Mouse (Mus musculus) midbrain, embryonic 11.5 days (tissue): ENCODE data around the gene Rgl1. TPM values are rescaled to one million over a fixed set of nuclear protein-coding genes. Genes with fewer than 3 reads are reported as not detected.

Source experiments
- ATAC-seq: fragments of 200-750 bp; cut with Nextera tagmentation; 2 replicates; pipeline ENCODE4 v1.8.0; 2017; ENCODE audit warnings: moderate TSS enrichment, moderate library complexity; ENCODE audit not compliant: low FRiP score
- DNase-seq: peaks from one replicate; pipeline ENCODE4 v3.0.0; 2015; ENCODE audit warnings: low spot score; ENCODE audit errors: missing footprints
- H3K27ac ChIP-seq: fragments of 300-500 bp; sonication (generic); 2 replicates; pipeline ENCODE4 v1.5.1; 2014; ENCODE audit warnings: low read depth, low read length
- H3K27me3 ChIP-seq: fragments of 300-500 bp; sonication (generic); 2 replicates; pipeline ENCODE4 v1.6.1; 2014; ENCODE audit warnings: mild to moderate bottlenecking, low read length, moderate library complexity, mixed read lengths; ENCODE audit not compliant: control insufficient read depth, insufficient read depth
- H3K36me3 ChIP-seq: fragments of 300-500 bp; sonication (generic); 2 replicates; pipeline ENCODE4 v1.6.1; 2014; ENCODE audit warnings: mild to moderate bottlenecking, low read length, moderate library complexity, mixed read lengths; ENCODE audit not compliant: control insufficient read depth, insufficient read depth
- H3K4me1 ChIP-seq: fragments of 300-500 bp; sonication (generic); 2 replicates; pipeline ENCODE4 v1.6.1; 2014; ENCODE audit warnings: low read length; ENCODE audit not compliant: control insufficient read depth, insufficient read depth
- H3K4me2 ChIP-seq: fragments of 300-500 bp; sonication (generic); 2 replicates; pipeline ENCODE4 v1.6.1; 2014; ENCODE audit warnings: mild to moderate bottlenecking, moderate library complexity
- H3K4me3 ChIP-seq: fragments of 300-500 bp; sonication (generic); 2 replicates; pipeline ENCODE4 v1.5.1; 2014; ENCODE audit warnings: low read depth, low read length
- H3K9ac ChIP-seq: fragments of 300-500 bp; sonication (generic); 2 replicates; pipeline ENCODE4 v1.6.1; 2014; ENCODE audit warnings: low read length
- H3K9me3 ChIP-seq: fragments of 300-500 bp; sonication (generic); 2 replicates; pipeline ENCODE4 v1.6.1; 2016; ENCODE audit warnings: low read length; ENCODE audit not compliant: control insufficient read depth
- WGBS: fragments of 180-500 bp; shearing (Covaris S2); extraction: QIAGEN DNeasy Blood & Tissue Kit; methylation state at CpG from one replicate; pipeline ENCODE4 v1.1.7; 2014; 5-methylcytosine and 5-hydroxymethylcytosine counted together
- polyA plus RNA-seq: library from polyadenylated mRNA; unstranded; fragments of >200 nt; fragmentation: Nextera tagmentation; extraction: Ambion mirVana; gene quantifications from 2 replicates; pipeline ENCODE4 v1.2.1, GENCODE M21; 2014

Rgl1 gene
- polyA plus RNA-seq, 1 experiment from 2014 or later: 23.2 TPM

DNA sequence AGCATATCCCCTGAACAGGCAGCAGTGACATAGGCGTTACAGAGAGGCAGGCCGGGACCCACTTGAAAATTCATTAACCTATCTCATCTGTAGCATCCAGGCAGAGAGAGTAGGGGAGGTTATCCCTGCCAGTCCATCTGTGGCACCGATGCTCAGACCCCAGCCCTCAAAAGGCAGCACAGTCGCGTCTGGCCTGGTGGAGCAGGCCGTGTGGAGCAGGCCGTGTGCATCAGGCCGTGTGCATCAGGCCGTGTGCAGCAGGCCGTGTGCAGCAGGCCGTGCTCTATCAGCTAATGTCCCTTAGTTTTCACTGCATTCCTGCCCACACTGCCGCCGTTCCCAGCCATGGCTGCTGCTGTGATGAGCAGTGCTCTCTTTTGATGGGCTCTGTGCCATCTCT, 229.0 kb downstream of the Rgl1 start:
- no peak overlapping the region for H3K4me3 ChIP-seq
- WGBS: 79% methylated on average over 13 of the region's 13 CpGs
- no peaks in the 10 kb centered on the region for H3K27me3 ChIP-seq
- no peak for DNase-seq
- no peak overlapping the region for H3K9ac ChIP-seq
- no peaks in the 10 kb centered on the region for H3K4me1 ChIP-seq
- ATAC-seq: no peak
- H3K36me3 ChIP-seq: 0 out of 2 replicates have a peak, but pooled peaks cover 2% of the 10 kb centered on the region
- H3K4me2 ChIP-seq: no peak overlapping the region
- no peak overlapping the region for H3K27ac ChIP-seq
- H3K9me3 ChIP-seq: no peaks in the 10 kb centered on the region

DNA sequence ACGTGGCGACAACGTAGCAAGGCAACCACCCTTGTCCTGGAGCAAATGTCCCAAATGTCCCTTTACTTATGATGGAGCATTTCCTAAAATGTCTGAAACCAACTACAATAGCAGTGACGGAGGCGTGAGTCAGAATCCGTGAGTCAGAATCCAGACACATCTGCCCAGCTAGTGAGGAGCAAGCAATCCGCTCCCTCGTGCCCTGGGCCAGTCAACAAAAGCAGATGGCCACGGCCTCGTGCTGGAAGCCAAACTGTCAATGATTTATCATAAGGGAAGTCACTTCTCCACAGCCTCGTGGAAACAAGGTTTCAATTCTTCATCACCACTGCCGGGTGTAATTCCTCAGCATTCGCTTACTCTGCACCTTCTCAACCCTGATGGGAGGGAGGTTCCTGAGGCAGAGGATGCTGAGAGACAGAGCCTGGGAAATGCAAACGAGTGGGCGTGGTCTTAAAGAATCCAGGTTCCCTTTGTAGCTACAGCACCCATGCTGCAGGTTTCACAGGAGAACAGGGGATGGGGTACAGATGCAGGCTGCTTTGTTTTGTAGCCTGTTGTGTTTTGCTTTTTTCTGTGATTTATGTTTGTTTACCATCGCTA, 229.6 kb downstream of the Rgl1 start:
- ATAC-seq (0 out of 2 replicates have a peak, but pooled peaks have one; percentile 44), DNase-seq (no peak)
- 61% methylated on average over 16 of the region's 16 CpGs for WGBS

DNA sequence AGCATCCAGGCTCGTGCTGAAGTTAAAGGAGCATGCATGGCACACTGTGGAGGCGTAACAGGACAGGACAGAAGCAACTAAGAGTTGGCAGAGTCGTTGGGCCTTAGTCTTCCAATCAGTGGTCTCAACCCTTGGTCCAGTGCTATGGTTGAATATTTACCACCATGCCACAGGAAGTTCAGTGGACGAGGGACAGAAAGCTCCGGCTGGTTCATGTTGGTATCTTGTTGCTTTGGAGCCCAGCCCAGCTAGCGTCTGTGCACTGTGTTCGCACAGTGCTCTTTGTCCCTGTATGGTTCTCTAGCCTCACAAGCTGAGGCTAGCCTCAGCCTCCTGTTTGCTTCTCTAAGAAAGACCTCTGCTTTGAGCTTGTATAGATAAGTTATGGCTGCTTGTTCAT, 231.6 kb downstream of the Rgl1 start:
- ATAC-seq (no peak), DNase-seq (no peak)
- H3K4me2 ChIP-seq: no peak overlapping the region
- no peaks in the 10 kb centered on the region for H3K27me3 ChIP-seq
- no peaks in the 10 kb centered on the region for H3K4me1 ChIP-seq
- H3K9me3 ChIP-seq: no peaks in the 10 kb centered on the region
- H3K9ac ChIP-seq: no peak overlapping the region
- H3K36me3 ChIP-seq: 0 out of 2 replicates have a peak, but pooled peaks cover 2% of the 10 kb centered on the region
- H3K27ac ChIP-seq: no peak overlapping the region
- no peak overlapping the region for H3K4me3 ChIP-seq
- WGBS: 90% methylated on average over 7 of the region's 7 CpGs

More for the DNA sequence above, 229.6 kb downstream of the Rgl1 start:
- Histone ChIP-seq H3K27ac (no peak overlapping the region), H3K4me3 (no peak overlapping the region), H3K4me1 (no peaks in the 10 kb centered on the region), H3K4me2 (no peak overlapping the region), H3K36me3 (0 out of 2 replicates have a peak, but pooled peaks cover 2% of the 10 kb centered on the region), H3K27me3 (no peaks in the 10 kb centered on the region), H3K9me3 (no peaks in the 10 kb centered on the region), H3K9ac (no peak overlapping the region)

DNA sequence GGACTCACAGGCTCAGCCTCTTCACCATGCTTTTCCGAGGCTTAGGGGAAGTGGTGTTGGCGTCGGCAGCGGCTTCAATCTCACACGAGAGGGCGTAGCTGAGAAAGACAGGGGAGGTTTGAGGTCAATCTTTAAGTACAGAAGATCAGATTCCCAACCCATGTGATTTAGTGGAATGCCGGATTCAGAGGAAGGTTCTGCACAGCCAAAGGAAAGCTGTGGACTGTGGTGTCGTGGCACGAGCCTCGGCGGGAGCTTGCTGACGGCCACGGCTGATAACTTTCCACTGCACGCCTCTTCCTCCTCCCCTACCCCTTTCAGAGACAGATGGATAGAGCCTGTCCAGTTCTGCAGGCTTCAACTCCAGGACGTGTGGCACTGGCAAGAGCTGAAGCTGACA, 234.7 kb downstream of the Rgl1 start:
- Histone ChIP-seq H3K9ac (no peak overlapping the region), H3K9me3 (no peaks in the 10 kb centered on the region), H3K4me2 (no peak overlapping the region), H3K27ac (no peak overlapping the region; the same call in 1 of the 2 replicates), H3K36me3 (peaks cover 2% of the 10 kb centered on the region; the same call in 1 of the 2 replicates), H3K4me1 (no peaks in the 10 kb centered on the region), H3K4me3 (no peak overlapping the region), H3K27me3 (no peaks in the 10 kb centered on the region)
- ATAC-seq: no peak
- WGBS: 64% methylated on average over 15 of the region's 15 CpGs
- no peak for DNase-seq

DNA sequence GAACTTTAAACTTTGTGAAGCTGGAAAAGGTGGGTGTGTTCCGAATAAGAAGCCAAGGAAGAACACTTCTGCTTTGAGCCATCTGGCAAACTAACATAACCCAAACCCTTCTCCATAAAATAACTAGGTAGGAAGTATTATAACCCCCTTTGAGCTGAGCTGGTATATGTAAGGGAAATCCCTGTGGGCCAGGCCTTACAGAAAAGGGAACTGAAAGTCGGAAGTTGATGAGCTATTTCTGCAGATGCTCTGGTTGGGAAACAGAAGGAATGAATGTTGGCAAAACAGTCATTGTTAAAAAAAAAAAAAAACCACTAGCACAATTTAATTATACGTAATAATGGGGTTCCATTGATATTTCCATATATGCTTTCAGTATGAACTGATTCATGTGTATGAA, 237.4 kb downstream of the Rgl1 start:
- Histone ChIP-seq H3K4me1 (no peaks in the 10 kb centered on the region), H3K9ac (no peak overlapping the region), H3K4me2 (no peak overlapping the region), H3K4me3 (no peak overlapping the region), H3K27me3 (no peaks in the 10 kb centered on the region), H3K36me3 (no peaks in the 10 kb centered on the region; the same call in 1 of the 2 replicates), H3K27ac (no peak overlapping the region), H3K9me3 (no peaks in the 10 kb centered on the region)
- ATAC-seq: no peak
- 89% methylated on average over 3 of the region's 3 CpGs for WGBS
- DNase-seq: no peak

DNA sequence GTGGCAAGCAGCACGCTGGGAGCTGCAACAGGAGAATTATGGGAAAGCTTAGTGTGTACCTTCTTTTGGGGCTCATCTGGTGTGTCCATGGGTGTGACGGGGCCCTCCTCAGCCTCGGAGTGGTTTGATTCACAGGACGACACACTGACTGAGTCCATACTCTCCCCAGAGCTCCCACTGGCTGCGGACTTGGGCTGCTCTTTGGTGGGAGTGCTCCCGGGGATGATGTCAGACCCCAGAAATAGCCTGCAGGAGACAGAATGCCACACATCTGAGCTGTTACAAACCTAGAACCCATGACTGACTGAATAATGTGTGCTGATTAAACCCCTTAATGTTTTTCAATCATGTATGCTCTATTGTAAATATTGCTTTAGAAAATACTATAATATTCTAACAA, 237.9 kb downstream of the Rgl1 start:
- Histone ChIP-seq H3K4me2 (no peak overlapping the region), H3K4me3 (no peak overlapping the region), H3K9me3 (no peaks in the 10 kb centered on the region), H3K36me3 (no peaks in the 10 kb centered on the region; the same call in 1 of the 2 replicates), H3K4me1 (no peaks in the 10 kb centered on the region), H3K27ac (no peak overlapping the region), H3K27me3 (no peaks in the 10 kb centered on the region), H3K9ac (no peak overlapping the region)
- DNase-seq (no peak), ATAC-seq (no peak)
- 89% methylated on average over 6 of the region's 6 CpGs for WGBS

DNA sequence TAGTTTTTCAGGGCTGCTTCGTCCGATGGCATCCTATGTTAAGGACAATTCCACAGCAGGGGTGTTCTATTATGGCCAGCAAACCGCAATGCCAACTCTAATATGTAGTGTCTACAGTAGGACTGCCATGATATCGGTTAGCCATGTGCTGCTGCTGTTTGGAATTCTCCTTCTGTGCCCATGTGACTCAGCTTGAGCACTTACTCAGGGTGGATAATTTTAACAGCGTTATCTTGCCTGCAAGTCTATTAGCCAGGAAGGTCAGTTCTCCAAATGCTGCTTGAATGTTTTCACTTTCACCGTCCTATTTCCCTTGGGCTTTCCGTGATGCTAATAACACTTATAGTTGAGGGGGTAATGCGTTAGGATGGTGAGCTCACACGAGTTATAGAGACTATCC, 240.0 kb downstream of the Rgl1 start:
- H3K4me3 ChIP-seq: no peak overlapping the region
- no peak overlapping the region for H3K27ac ChIP-seq
- H3K4me1 ChIP-seq: no peaks in the 10 kb centered on the region
- H3K9ac ChIP-seq: no peak overlapping the region
- no peaks in the 10 kb centered on the region for H3K27me3 ChIP-seq
- ATAC-seq (no peak), DNase-seq (no peak)
- H3K36me3 ChIP-seq: no peaks in the 10 kb centered on the region; the same call in 1 of the 2 replicates
- 85% methylated on average over 9 of the region's 9 CpGs for WGBS
- no peak overlapping the region for H3K4me2 ChIP-seq
- no peaks in the 10 kb centered on the region for H3K9me3 ChIP-seq

DNA sequence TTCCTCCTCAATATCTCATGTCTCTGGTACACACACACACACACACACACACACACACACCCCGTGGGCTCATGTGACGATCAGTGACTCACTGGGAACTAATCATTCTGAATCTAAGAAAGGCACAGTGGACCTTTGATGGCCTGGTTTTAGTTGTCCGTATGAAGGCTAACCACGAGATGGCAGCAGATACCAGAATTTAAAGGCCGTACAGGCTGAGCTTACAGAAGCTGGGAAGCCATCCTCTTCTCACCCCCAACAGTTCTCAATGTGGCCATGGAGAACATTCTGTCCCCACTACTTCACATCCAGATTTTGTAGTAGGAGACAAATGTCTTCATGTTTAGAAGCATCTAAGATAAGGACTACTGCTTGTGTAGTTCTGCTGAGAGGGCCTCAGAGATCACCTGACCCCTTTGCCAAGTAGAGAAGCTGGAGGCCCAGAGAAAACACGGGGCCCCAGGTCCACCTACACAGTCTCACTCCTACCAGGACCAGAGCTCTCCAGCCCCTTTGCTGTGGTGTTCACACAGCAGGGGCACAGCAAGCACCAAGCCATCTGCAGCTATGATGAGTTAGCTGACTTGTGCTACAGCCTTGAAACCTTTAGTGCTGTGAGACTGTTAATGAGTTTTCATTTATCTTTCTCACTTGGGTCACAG, 241.0 kb downstream of the Rgl1 start:
- DNase-seq (peak; percentile 95), ATAC-seq (peak; percentile 84)
- Histone ChIP-seq H3K27me3 (no peaks in the 10 kb centered on the region), H3K4me2 (no peak overlapping the region), H3K4me3 (no peak overlapping the region), H3K9me3 (no peaks in the 10 kb centered on the region), H3K4me1 (no peaks in the 10 kb centered on the region), H3K9ac (no peak overlapping the region), H3K27ac (no peak overlapping the region), H3K36me3 (no peaks in the 10 kb centered on the region; the same call in 1 of the 2 replicates)
- 24% methylated on average over 6 of the region's 6 CpGs for WGBS

DNA sequence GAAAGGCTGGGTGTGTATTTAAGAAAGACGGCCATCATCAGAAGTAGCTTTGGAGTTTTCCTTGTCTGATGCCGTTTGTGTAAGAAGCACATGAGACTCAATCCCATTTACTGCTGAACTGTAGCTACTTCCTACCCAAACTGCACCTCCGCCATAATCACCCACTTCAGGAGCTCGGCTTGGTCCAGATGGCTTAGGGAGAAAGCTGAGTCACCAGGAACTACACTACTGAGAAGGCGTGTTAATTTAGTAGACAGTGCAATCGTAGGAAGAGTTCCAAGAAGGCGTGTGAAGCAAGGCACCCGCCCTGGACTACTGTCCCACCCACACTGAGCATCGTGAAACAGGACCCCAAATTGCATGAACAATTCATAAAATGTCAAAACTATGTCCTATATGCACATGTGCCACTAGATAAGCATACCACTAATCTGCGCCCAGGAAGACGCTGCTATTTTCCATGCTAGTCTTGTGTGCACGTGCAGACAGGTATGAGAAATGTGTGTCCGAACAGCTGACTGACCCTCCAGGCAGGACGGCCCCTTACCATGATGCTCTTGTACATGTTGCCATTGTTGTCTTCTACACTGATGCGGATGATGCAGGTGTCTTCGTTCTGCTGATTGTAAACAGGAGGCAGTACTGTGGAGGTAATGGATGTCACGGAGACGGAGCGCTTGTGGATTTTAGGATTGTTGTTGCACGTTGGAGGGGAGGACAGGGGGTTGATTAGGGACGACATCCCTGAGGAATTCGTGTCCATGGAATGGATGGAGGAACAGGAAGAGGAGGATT, 241.9 kb downstream of the Rgl1 start:
- Histone ChIP-seq H3K4me3 (no peak overlapping the region), H3K36me3 (no peaks in the 10 kb centered on the region; the same call in 1 of the 2 replicates), H3K4me1 (no peaks in the 10 kb centered on the region), H3K27ac (no peak overlapping the region), H3K9me3 (no peaks in the 10 kb centered on the region), H3K27me3 (no peaks in the 10 kb centered on the region), H3K9ac (no peak overlapping the region), H3K4me2 (no peak overlapping the region)
- no peak for DNase-seq
- WGBS: 88% methylated on average over 22 of the region's 22 CpGs
- no peak; the same call in 1 of the 2 replicates for ATAC-seq
